In genomic region chr9:50763331-50763730, GRCm38 (mm10) we compare ENCODE assay signal across 11 mouse cellular contexts. TPM values are rescaled to one million over a fixed set of nuclear protein-coding genes. Genes with fewer than 3 reads are reported as not detected.
DNase-seq lines count a peak whose midpoint lies in the region; ATAC-seq and TF ChIP-seq lines count a peak whose summit lies in the region.
"Had no signal": no experiment of that assay in that cellular context is flagged by ENCODE, and none has a peak within 500 bp of the region (broad histone marks: within the 10 kb centered on the region; RNA-seq: fewer than 3 reads in every experiment).

No protein-coding gene starts in this region.

- H3K4me2 ChIP-seq in heart, embryonic 12.5 days = no peak overlapping the region
- no peak overlapping the region for H3K4me2 ChIP-seq in midbrain, embryonic 14.5 days (ENCODE audit: low read length)
- no peak overlapping the region for H3K4me2 ChIP-seq in midbrain, embryonic 15.5 days

- H3K36me3 ChIP-seq in heart, embryonic 12.5 days = no peaks in the 10 kb centered on the region; the same call in 1 of the 2 replicates
- peaks cover 4% of the 10 kb centered on the region; the same call in 1 of the 2 replicates for H3K36me3 ChIP-seq in midbrain, embryonic 14.5 days (ENCODE audit: control insufficient read depth, insufficient read depth, low read length)
- H3K36me3 ChIP-seq in midbrain, embryonic 15.5 days (replicated peaks) = no peaks in the 10 kb centered on the region
- peaks cover 7% of the 10 kb centered on the region for H3K36me3 ChIP-seq in small intestine, adult 2 months (ENCODE audit: control insufficient read depth, insufficient read depth, low read length)

- no peak overlapping the region for H3K27ac ChIP-seq in heart, embryonic 12.5 days (ENCODE audit: poor library complexity, severe bottlenecking)
- no peak overlapping the region for H3K27ac ChIP-seq in midbrain, embryonic 14.5 days (replicated peaks; ENCODE audit: low read depth, low read length)
- H3K27ac ChIP-seq in midbrain, embryonic 15.5 days = no peak overlapping the region
- no peak overlapping the region for H3K27ac ChIP-seq in small intestine, adult 2 months (ENCODE audit: insufficient read depth, low read depth, low read length)

- H3K27me3 ChIP-seq in heart, embryonic 12.5 days (replicated peaks) = no peaks in the 10 kb centered on the region
- H3K27me3 ChIP-seq in midbrain, embryonic 14.5 days (ENCODE audit: control insufficient read depth, insufficient read depth, low read length) = no peaks in the 10 kb centered on the region
- H3K27me3 ChIP-seq in midbrain, embryonic 15.5 days (replicated peaks) = no peaks in the 10 kb centered on the region; the same call in 1 of the 2 replicates
- no peaks in the 10 kb centered on the region for H3K27me3 ChIP-seq in small intestine, adult 2 months (ENCODE audit: control insufficient read depth, insufficient read depth, low read length)

- TF ChIP-seq CTCF in small intestine, adult 2 months (IDR thresholded peaks at IDR 0.05; ENCODE audit: extremely low read depth, insufficient read length, insufficient replicate concordance, low read depth, low read length) = peak; percentile 23; the same call in 1 of the 2 replicates

- ATAC-seq in heart, embryonic 12.5 days (ENCODE audit: insufficient number of reproducible peaks, low FRiP score) = no peak
- ATAC-seq in midbrain, embryonic 14.5 days (ENCODE audit: low FRiP score, low TSS enrichment) = no peak
- ATAC-seq in midbrain, embryonic 15.5 days (replicated peaks) = no peak
- ATAC-seq in granulocyte monocyte progenitor cell, adult 5-6 weeks (replicated peaks; ENCODE audit: poor library complexity, severe bottlenecking) = no peak
- ATAC-seq: midbrain, embryonic 16.5 days had no signal

- H3K9me3 ChIP-seq in heart, embryonic 12.5 days (replicated peaks) = no peaks in the 10 kb centered on the region
- no peaks in the 10 kb centered on the region for H3K9me3 ChIP-seq in midbrain, embryonic 14.5 days (ENCODE audit: control insufficient read depth, low read length)
- H3K9me3 ChIP-seq in midbrain, embryonic 15.5 days = no peaks in the 10 kb centered on the region

- H3K4me1 ChIP-seq in heart, embryonic 12.5 days (replicated peaks) = peaks cover 4% of the 10 kb centered on the region
- peaks cover 6% of the 10 kb centered on the region; the same call in 1 of the 2 replicates for H3K4me1 ChIP-seq in midbrain, embryonic 14.5 days (ENCODE audit: control insufficient read depth, insufficient read depth, low read length)
- H3K4me1 ChIP-seq in midbrain, embryonic 15.5 days = peaks cover 10% of the 10 kb centered on the region
- no peaks in the 10 kb centered on the region for H3K4me1 ChIP-seq in small intestine, adult 2 months (ENCODE audit: control insufficient read depth, insufficient read depth, insufficient read length, low read length)

- no peak for TF ChIP-seq POLR2A in small intestine, adult 2 months (IDR thresholded peaks at IDR 0.05; ENCODE audit: low read depth, low read length)

- 64% methylated on average over 1 of the region's 1 CpGs for WGBS in heart, embryonic 12.5 days
- 81% methylated on average over 1 of the region's 1 CpGs for WGBS in midbrain, embryonic 14.5 days
- 64% methylated on average over 1 of the region's 1 CpGs for WGBS in midbrain, embryonic 15.5 days
- 58% methylated on average over 1 of the region's 1 CpGs for WGBS in small intestine, adult 2 months

- DNase-seq in heart, postnatal 4 days = peak; percentile 63
- DNase-seq in midbrain, embryonic 14.5 days = peak; percentile 66
- peak; percentile 45 for DNase-seq in brain, adult 2 months (ENCODE audit: low read depth, low spot score)
- no peak for DNase-seq in gastrocnemius, postnatal 25 days
- DNase-seq: cerebellum, postnatal 36 days; right cerebral cortex, adult 18-20 months had no signal

- H3K4me3 ChIP-seq in heart, embryonic 12.5 days = no peak overlapping the region
- H3K4me3 ChIP-seq in midbrain, embryonic 14.5 days (replicated peaks; ENCODE audit: low read depth, low read length) = no peak overlapping the region
- H3K4me3 ChIP-seq in midbrain, embryonic 15.5 days = no peak overlapping the region
- H3K4me3 ChIP-seq in small intestine, adult 2 months (ENCODE audit: low read depth, low read length) = no peak overlapping the region

- H3K9ac ChIP-seq in heart, embryonic 12.5 days = no peak overlapping the region
- no peak overlapping the region for H3K9ac ChIP-seq in midbrain, embryonic 14.5 days (replicated peaks; ENCODE audit: low read length)
- H3K9ac ChIP-seq in midbrain, embryonic 15.5 days = no peak overlapping the region

RNA-seq across cellular contexts. Expression of gene Fdxacb1, which starts 4.7 kb away (rescaled TPM):
- total RNA-seq in heart, postnatal 4 days (2021) = 1 to 10 TPM; 6.0 to 7.1 TPM
- 8.0 and 10.3 TPM in 2 replicates for polyA plus RNA-seq in heart, embryonic 12.5 days (2016; fragmentation: Nextera tagmentation; extraction: Ambion mirVana)
- polyA plus RNA-seq in midbrain, embryonic 14.5 days (2014; fragmentation: Nextera tagmentation; extraction: Ambion mirVana) = 12.5 and 14.3 TPM in 2 replicates
- 12.0 and 12.3 TPM in 2 replicates for polyA plus RNA-seq in midbrain, embryonic 15.5 days (2015; fragmentation: Nextera tagmentation; extraction: Ambion mirVana)
- polyA plus RNA-seq in small intestine, adult 2 months (2012; rRNA removed) = 2.4 and 2.6 TPM in 2 replicates
- total RNA-seq in gastrocnemius, postnatal 25 days (2021) = 1 to 10 TPM; 3.7 to 3.9 TPM
- total RNA-seq in granulocyte monocyte progenitor cell, adult 5-6 weeks (2014; fragmentation: Nextera tagmentation) = 9.8 and 14.9 TPM in 2 replicates
- 6.3 and 7.1 TPM in 2 replicates for total RNA-seq in granulocyte monocyte progenitor cell, adult 5-6 weeks (2017)

RNA-seq across cellular contexts. Expression of gene Hspb2, which starts 11.2 kb away (rescaled TPM):
- 100 to 1,000 TPM; 130 to 150 TPM for total RNA-seq in heart, postnatal 4 days (2021)
- 284 and 285 TPM in 2 replicates for polyA plus RNA-seq in heart, embryonic 12.5 days (2016; fragmentation: Nextera tagmentation; extraction: Ambion mirVana)
- 1.5 TPM in 1 of 2 replicates, not detected in the other for polyA plus RNA-seq in midbrain, embryonic 14.5 days (2014; fragmentation: Nextera tagmentation; extraction: Ambion mirVana)
- polyA plus RNA-seq in midbrain, embryonic 15.5 days (2015; fragmentation: Nextera tagmentation; extraction: Ambion mirVana) = 0.87 and 1.1 TPM in 2 replicates
- 3.5 and 7.6 TPM in 2 replicates for polyA plus RNA-seq in small intestine, adult 2 months (2012; rRNA removed)
- 100 to 1,000 TPM; 106 to 134 TPM for total RNA-seq in gastrocnemius, postnatal 25 days (2021)
- total RNA-seq in granulocyte monocyte progenitor cell, adult 5-6 weeks (2014; fragmentation: Nextera tagmentation) = not detected in 2 replicates
- not detected in 2 replicates for total RNA-seq in granulocyte monocyte progenitor cell, adult 5-6 weeks (2017)

RNA-seq across cellular contexts. Expression of gene Alg9, which starts 11.5 kb away (rescaled TPM):
- total RNA-seq in heart, postnatal 4 days (2021) = 10 to 100 TPM; 14.2 to 14.8 TPM
- 38.6 TPM in 2 replicates for polyA plus RNA-seq in heart, embryonic 12.5 days (2016; fragmentation: Nextera tagmentation; extraction: Ambion mirVana)
- polyA plus RNA-seq in midbrain, embryonic 14.5 days (2014; fragmentation: Nextera tagmentation; extraction: Ambion mirVana) = 57.7 and 60.3 TPM in 2 replicates
- 60.3 and 63.1 TPM in 2 replicates for polyA plus RNA-seq in midbrain, embryonic 15.5 days (2015; fragmentation: Nextera tagmentation; extraction: Ambion mirVana)
- 13.2 and 17.6 TPM in 2 replicates for polyA plus RNA-seq in small intestine, adult 2 months (2012; rRNA removed)
- total RNA-seq in gastrocnemius, postnatal 25 days (2021) = 10 to 100 TPM in 1 of 2 experiments, 1 to 10 TPM in 1; 9.0 to 10.5 TPM
- total RNA-seq in granulocyte monocyte progenitor cell, adult 5-6 weeks (2014; fragmentation: Nextera tagmentation) = 25.1 and 30.7 TPM in 2 replicates
- total RNA-seq in granulocyte monocyte progenitor cell, adult 5-6 weeks (2017) = 22.7 TPM in 2 replicates

RNA-seq across cellular contexts. Expression of gene 1110032A03Rik, which starts 12.0 kb away (rescaled TPM):
- total RNA-seq in heart, postnatal 4 days (2021) = 10 to 100 TPM; 10.3 to 11.2 TPM
- 19.9 and 20.7 TPM in 2 replicates for polyA plus RNA-seq in heart, embryonic 12.5 days (2016; fragmentation: Nextera tagmentation; extraction: Ambion mirVana)
- 56.2 and 59.7 TPM in 2 replicates for polyA plus RNA-seq in midbrain, embryonic 14.5 days (2014; fragmentation: Nextera tagmentation; extraction: Ambion mirVana)
- 52.3 TPM in 2 replicates for polyA plus RNA-seq in midbrain, embryonic 15.5 days (2015; fragmentation: Nextera tagmentation; extraction: Ambion mirVana)
- 12.6 and 20.7 TPM in 2 replicates for polyA plus RNA-seq in small intestine, adult 2 months (2012; rRNA removed)
- 10 to 100 TPM in 1 of 2 experiments, 1 to 10 TPM in 1; 9.0 to 10.7 TPM for total RNA-seq in gastrocnemius, postnatal 25 days (2021)
- 19.9 and 22.7 TPM in 2 replicates for total RNA-seq in granulocyte monocyte progenitor cell, adult 5-6 weeks (2014; fragmentation: Nextera tagmentation)
- 11.2 and 16.3 TPM in 2 replicates for total RNA-seq in granulocyte monocyte progenitor cell, adult 5-6 weeks (2017)

RNA-seq across cellular contexts. Expression of gene Cryab, which starts 12.2 kb away (rescaled TPM):
- 1,000 to 10,000 TPM; 1,184 to 1,197 TPM for total RNA-seq in heart, postnatal 4 days (2021)
- 1,032 and 1,048 TPM in 2 replicates for polyA plus RNA-seq in heart, embryonic 12.5 days (2016; fragmentation: Nextera tagmentation; extraction: Ambion mirVana)
- polyA plus RNA-seq in midbrain, embryonic 14.5 days (2014; fragmentation: Nextera tagmentation; extraction: Ambion mirVana) = 2.5 and 3.7 TPM in 2 replicates
- 10.7 and 11.8 TPM in 2 replicates for polyA plus RNA-seq in midbrain, embryonic 15.5 days (2015; fragmentation: Nextera tagmentation; extraction: Ambion mirVana)
- 16.7 and 23.1 TPM in 2 replicates for polyA plus RNA-seq in small intestine, adult 2 months (2012; rRNA removed)
- 1,000 to 10,000 TPM; 1,104 to 3,330 TPM for total RNA-seq in gastrocnemius, postnatal 25 days (2021)
- total RNA-seq in granulocyte monocyte progenitor cell, adult 5-6 weeks (2014; fragmentation: Nextera tagmentation) = 1.6 TPM in 1 of 2 replicates, not detected in the other
- 2.5 TPM in 1 of 2 replicates, not detected in the other for total RNA-seq in granulocyte monocyte progenitor cell, adult 5-6 weeks (2017)

Comparison
In these comparisons a context has a peak if more than half of its experiments do, and no peak if none do; other contexts are left out.
1. RNA of gene Hspb2, which starts 11.2 kb away (polyA plus RNA-seq): 284 to 285 TPM in heart, embryonic 12.5 days; 3.5 to 7.6 TPM in small intestine, adult 2 months, 1.5 TPM in midbrain, embryonic 14.5 days and 0.87 to 1.1 TPM in midbrain, embryonic 15.5 days; every median in the first group is over 10 times any median in the second.